Mouse (Mus musculus) gastrocnemius, postnatal 4 days (tissue): ENCODE data around the gene Mill2. TPM values are rescaled to one million over a fixed set of nuclear protein-coding genes. Genes with fewer than 3 reads are reported as not detected.

ENCODE experiments used
- total RNA-seq, 2 experiments: library from RNA; stranded (reverse); gene quantifications; 2 replicates each; pipeline ENCODE4 v1.2.3; 2021

The Mill2 gene
- total RNA-seq, 2 experiments from 2014 or later: 4.3 to 4.6 TPM

Other genes starting within 250 kb of the Mill2 start
- gene Psg23, start 223.5 kb upstream of the Mill2 start, total RNA-seq: not detected
- not detected for gene Psg21, start 183.2 kb upstream of the Mill2 start, total RNA-seq
- gene Psg20, start 153.8 kb upstream of the Mill2 start, total RNA-seq: not detected
- gene Psg22, start 121.9 kb upstream of the Mill2 start, total RNA-seq: not detected
- gene Psg19, start 41.4 kb upstream of the Mill2 start, total RNA-seq: not detected
- gene Psg17, start 18.4 kb upstream of the Mill2 start, total RNA-seq: not detected
- 1 to 10 TPM; 2.6 TPM for gene Pglyrp1, start 31.4 kb downstream of the Mill2 start, total RNA-seq
- gene Ccdc61, start 70.4 kb downstream of the Mill2 start, total RNA-seq: 10 to 100 TPM; 12.5 to 15.7 TPM
- 1 to 10 TPM; 4.0 to 4.2 TPM for gene Nova2, start 85.9 kb downstream of the Mill2 start, total RNA-seq
- not detected for gene Nanos2, start 147.4 kb downstream of the Mill2 start, total RNA-seq
- gene Mypop, start 151.3 kb downstream of the Mill2 start, total RNA-seq: 1 to 10 TPM; 3.2 to 3.7 TPM
- gene Irf2bp1, start 164.1 kb downstream of the Mill2 start, total RNA-seq: 10 to 100 TPM; 36.6 to 38.1 TPM
- gene Foxa3, start 183.6 kb downstream of the Mill2 start, total RNA-seq: under 1 TPM in 1 of 2 experiments, not detected in 1; 0.13 TPM
- 10 to 100 TPM; 61.4 to 63.8 TPM for gene Sympk, start 184.4 kb downstream of the Mill2 start, total RNA-seq
- gene Rsph6a, start 214.7 kb downstream of the Mill2 start, total RNA-seq: not detected
- gene Dmwd, start 236.3 kb downstream of the Mill2 start, total RNA-seq: 10 to 100 TPM; 52.4 to 55.4 TPM
- 100 to 1,000 TPM; 287 to 292 TPM for gene Dmpk, start 243.9 kb downstream of the Mill2 start, total RNA-seq